Mouse (Mus musculus) 416B (cell line): ENCODE measurements around the gene Bcl11a.

Experiments
- DNase-seq: peaks from one replicate; pipeline ENCODE4 v3.0.0; 2011; ENCODE audit warnings: low read depth

Gene Bcl11a

GRCm38 (mm10) chr11:24208951-24209351 is 131.1 kb downstream of the Bcl11a start:
- DNase-seq = no peak

- DNase-seq = no peak
Observed at GRCm38 (mm10) chr11:24214509-24215134, 136.8 kb downstream of the Bcl11a start.

DNA sequence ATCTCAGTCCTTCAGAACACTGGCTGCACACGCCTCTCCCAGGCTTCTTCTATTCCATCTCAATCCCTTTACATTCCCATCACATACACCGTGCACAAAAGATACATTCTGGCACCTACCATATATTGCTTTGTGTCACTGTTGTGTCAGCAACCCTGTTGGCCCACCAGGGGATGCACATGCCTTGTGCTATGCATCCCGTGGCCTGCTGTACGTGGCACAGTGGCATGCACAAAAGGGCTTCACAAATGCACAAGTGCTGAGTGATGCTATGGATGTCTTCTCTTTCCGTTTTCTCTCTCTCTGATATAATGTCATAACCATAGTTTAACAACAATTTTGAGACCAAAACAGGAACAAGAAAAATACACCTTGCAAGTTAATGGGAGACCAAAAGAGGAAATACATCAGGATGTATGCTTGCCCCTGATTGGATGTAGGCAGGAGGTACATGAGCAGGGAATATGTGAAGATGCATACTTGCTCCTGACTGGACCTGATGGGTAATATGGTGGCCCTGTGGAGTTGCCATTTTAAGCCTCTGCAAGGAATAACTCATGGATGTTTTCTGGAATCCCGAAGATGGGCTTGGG is 140.0 kb downstream of the Bcl11a start:
- no peak for DNase-seq

- no peak for DNase-seq
Observed at GRCm38 (mm10) chr11:24221601-24222307, 143.9 kb downstream of the Bcl11a start.
